Mouse (Mus musculus) layer of hippocampus, postnatal 10 days (tissue): Measurements from ENCODE around the gene Abcd3. TPM values are rescaled to one million over a fixed set of nuclear protein-coding genes. Genes with fewer than 3 reads are reported as not detected.

ENCODE experiments used
- DNase-seq, 2 experiments: peaks; one replicate each; pipeline ENCODE4 v3.0.0; 2021; ENCODE audit warnings: low spot score in 2 of 2
- long read RNA-seq: library from polyadenylated mRNA; stranded (forward); transcript quantifications from one replicate; pipeline ENCODE4 v2.0.0, GENCODE M21; 2023
- total RNA-seq, 2 experiments: library from RNA; stranded (reverse); gene quantifications; 2 replicates each; pipeline ENCODE4 v1.2.3; 2021

Gene Abcd3
- total RNA-seq, result 10 to 100 TPM; 74.3 to 79.7 TPM
- long read RNA-seq, transcript Abcd3-201 (23 exons, 3,489 nt), result major isoform, 45 of 82 reads
- long read RNA-seq, partial matches to known transcripts, result 3 of 82 reads
- long read RNA-seq, other reads (novel, unspliced or antisense), result 34 of 82 reads

DNA sequence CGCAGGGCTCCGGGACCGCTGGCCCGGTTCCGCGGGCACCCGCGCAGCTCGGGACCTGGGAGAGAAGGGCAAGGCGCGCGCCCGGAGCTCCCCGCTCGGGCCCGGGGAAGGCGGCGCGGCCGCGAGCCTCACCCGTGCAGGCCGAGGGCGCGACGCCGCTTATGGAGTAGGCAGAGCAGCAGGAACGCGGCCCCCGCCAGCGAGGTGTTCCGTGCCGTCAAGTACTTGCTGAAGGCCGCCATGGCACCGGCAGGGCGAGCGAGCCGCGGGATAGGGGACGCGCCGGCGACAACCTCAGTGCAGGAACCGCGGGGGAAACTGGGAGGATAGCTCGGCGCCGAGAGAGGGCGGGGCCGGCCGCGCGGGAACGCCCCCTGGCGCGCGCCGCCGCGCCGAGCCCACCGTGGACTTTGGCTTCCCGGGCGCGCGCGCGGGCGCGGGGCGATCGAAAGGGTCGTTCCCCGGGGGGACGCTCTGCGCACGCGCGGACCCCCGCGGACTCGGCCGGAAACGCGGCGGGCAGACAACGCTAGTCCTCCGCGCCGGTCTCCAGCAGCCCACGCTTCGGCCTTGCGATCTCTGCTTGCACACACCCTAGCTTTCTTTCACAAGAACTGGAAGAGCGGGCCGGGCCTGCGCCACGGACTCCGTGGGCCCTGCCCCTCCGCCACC, at the start of gene Abcd3:
Abcd3 (minus strand) TSS at position 426 of the 672 bp plus-strand sequence.
- DNase-seq, result peak; percentile 89 to 93

GRCm38 (mm10) chr3:121859142-121859541, 44.0 kb upstream of the Abcd3 start:
- DNase-seq, result no peak

GRCm38 (mm10) chr3:121856131-121856530, 41.0 kb upstream of the Abcd3 start:
- DNase-seq, result no peak

DNA sequence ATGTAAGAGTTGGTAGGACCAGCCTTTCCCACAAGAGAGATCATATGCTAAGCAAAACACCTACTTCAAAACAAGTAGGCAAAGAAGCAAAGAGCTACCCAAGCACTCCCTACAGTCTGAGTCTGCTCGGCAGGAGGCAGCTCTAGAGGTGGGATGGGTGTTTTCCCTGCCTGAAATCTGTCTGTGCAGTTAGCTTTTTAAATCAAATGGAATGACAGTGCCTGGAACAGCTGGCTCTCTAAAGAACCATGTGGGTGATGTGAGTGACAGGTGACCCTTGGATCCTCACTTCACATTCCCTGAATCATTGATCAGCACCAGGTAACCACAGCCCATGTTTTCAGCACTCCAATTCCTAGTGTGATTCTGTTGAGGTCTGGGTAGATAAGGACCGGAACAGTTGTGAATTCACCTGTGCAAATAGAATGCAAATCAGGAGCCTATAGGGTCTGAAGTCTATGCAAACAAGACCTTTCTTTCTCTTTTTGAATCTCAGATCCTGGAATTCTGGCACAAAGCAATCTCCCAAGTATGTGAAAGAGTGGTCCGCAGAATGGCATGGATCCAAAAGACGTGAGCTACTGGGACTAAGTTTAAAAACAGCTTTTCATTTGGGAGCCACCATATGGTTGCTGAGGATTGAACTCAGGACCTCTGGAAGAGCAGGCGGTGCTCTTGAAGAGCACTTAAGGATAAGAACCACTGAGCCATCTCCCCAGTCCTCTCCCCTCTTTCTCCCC, 38.8 kb upstream of the Abcd3 start:
- no peak for DNase-seq

DNA sequence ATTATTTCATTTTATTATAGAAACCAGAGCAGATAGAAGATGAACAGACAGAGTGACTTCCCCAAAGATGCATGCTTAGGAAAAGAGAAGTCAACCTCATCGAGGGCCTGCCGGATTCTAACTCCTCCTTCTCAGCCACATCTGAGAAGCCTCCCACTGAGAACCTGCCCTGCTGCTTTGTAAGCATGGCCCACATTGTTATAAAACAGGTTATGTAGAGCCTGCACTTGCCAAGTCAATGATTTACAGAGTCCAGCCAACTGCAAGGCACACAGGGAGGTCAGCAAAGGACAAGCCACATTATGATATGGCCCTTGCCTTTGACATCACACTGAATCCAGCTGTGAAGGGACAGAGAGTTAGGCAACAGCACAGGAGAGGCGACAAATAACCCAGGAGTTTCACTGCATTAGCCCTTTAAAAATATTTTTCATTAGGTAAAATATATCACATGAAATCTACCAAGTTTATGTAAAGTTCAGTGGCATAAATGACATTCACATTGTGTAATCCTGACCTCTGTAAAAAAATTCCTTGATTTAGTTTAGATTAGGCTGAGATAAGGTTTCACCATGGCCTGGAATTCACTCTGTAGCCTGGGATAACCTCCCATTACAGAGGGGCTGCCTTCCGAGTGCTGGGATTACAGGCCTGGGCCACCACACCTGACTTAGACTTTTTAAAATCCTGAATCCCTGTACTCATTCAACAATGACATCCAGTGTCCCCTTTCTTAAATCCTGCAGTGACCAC, 37.1 kb upstream of the Abcd3 start:
- DNase-seq, result no peak

DNA sequence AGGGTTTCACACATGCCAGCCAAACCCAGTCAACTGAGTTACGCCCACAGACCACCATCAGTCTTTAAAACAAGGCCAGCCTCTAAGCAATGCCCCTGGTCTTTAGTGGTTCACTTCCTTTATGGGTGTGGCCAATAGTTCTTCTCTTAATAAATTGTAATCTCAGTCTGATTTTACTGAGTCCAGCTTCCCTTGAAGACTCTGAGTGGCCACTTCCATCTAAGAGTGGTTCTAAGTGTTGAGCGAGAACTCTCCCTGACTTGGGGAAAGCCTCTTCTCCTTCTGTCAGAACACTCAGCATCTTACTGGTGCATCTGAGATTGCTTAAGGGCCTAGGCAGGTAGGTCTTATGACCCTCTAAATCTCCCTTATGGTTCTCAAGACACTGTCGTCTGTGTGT, 35.9 kb upstream of the Abcd3 start:
- DNase-seq, result no peak

DNA sequence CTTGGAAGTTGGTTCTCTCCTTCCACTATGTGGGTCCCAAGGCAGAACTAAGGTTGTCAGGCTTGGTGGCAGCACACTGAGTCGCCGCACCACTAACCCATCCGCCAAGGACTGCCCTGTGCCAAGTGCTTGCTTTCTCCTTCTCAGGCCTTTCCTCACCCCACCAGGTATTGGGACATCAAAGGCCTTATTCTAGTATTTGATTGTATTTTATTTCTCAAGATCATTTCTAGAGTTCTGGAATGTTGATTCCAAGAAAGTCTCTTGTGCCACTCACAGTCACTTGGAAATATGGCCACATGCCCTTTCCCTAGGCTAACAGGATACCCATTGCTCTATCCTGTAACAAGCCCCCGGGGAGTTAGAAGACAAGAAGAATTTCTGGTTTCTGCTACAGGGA, 35.3 kb upstream of the Abcd3 start:
- DNase-seq, result no peak

GRCm38 (mm10) chr3:121847296-121847695, 32.2 kb upstream of the Abcd3 start:
- no peak for DNase-seq

DNA sequence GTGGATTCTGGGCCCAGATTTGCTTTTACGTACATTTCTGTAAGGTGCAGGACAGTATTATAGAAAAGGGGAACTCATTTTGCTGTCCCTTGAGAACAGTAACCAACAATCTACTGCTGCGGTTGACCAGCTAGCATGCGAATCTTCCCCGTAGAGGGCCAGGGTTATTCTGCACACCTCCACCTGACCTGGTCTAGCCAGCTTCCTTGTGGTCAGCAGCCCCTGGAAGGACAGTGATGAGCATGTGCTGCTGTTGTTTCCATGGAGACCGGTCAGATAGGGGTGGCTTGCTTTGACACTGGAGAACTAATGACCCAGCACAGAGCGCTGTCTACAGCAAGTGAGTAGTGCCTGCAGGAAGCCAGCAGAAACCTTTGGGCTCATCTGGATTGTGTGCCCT, 29.6 kb upstream of the Abcd3 start:
- DNase-seq, result no peak

DNA sequence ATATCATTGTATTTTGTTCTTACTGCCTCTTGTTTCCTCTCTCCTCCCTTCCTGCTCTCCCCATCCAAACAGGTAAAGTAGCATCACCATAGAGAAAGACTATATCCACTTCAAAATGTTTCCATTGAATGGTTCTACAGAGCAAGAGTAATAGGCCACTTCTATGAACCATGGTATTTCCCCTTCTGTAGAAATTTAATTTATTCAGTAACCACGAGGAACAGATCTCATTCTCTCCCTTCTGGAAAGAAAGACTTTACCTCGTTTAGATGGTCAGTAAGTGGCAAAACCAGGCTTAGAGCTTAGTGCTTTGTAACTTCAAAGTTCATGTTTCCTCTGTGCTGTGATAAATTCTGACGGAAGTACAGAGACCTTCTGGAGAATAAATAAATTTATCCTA, 28.9 kb upstream of the Abcd3 start:
- no peak for DNase-seq

DNA sequence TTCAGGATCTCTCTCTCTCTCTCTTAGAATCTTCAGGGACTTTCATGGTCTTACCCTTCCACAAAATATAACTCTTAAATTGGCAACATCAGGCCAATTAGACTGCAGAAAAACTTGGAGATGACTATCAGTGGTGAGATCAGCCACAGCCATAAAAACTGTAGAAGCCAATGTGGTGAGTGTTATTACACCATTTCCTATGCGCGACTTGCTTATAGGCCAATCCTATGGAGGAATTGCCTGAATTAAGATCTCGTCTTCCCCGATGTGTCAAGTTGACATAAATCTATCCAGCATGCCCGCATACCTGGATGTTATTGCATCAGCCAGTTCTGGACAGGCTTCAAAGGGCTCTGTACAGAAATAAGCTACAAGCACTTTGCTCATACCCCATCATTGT, 28.2 kb upstream of the Abcd3 start:
- DNase-seq, result no peak

DNA sequence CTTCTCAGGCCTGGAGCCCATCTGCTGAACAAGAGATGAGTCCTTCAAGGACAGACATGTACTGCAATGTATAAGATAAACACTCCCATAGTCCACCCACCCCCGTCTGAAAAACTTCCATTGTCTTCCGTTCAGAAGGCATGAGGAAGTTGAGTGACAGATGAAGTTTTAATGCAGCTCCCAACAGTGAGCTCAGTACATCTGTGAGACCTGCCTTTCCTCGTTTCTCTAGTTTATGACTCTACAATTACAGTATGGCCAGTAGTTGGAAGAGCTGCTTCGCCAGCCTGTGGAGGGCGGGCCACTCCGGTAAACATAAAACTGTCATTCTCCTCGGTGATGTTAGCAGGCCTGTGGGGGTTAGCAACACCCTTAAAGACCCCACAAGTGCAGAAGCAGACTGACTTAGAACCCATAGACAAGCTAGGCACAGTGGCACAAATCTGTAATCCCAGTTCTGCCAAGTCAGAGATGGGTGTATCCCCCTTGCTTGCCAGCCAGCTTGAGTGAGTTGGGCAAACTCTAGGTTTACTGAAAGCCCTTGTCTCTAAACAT, 27.3 kb upstream of the Abcd3 start:
- DNase-seq, result no peak

- DNase-seq, result no peak
Observed at GRCm38 (mm10) chr3:121841412-121842014, 26.4 kb upstream of the Abcd3 start.

GRCm38 (mm10) chr3:121840351-121840750, 25.2 kb upstream of the Abcd3 start:
- no peak for DNase-seq

DNA sequence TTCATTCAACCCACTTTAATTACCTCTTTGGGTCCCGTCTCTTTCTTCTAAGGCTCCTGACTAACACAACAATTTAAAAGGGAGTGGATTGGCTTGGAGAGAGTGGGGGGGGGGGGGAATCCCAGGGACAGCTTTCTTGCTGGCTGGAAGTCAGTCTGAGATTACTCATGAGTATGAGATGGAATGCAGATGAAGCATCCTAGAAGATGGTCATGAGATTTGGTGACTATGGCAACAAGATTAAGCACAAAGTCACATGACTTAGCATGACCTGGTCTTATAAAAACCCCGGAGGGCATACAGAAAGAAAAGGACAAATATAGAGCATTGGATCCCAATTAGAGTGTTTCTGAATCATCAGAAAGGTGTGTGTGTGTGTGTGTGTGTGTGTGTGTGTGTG, 19.6 kb upstream of the Abcd3 start:
- DNase-seq, result no peak

GRCm38 (mm10) chr3:121834250-121834649, 19.1 kb upstream of the Abcd3 start:
- DNase-seq, result no peak

DNA sequence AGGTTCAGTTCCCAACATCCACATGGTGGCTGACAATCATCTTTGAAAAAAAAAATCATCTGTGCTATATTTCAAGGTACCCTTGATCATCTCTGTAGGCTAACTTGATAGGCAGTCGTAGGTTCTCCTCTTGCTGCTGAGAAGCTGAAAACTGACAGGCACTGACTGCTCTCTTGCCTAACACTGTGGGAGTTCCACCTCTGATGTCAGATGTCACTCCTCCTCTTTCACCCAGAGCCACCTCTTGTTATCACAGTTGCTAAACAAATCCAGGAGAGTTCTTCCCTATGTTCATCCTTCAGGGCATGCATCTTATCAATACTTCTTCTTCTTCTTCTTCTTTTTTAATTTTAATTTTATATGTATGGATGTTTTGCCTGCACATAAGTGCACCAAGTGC, 10.0 kb upstream of the Abcd3 start:
- no peak for DNase-seq

DNA sequence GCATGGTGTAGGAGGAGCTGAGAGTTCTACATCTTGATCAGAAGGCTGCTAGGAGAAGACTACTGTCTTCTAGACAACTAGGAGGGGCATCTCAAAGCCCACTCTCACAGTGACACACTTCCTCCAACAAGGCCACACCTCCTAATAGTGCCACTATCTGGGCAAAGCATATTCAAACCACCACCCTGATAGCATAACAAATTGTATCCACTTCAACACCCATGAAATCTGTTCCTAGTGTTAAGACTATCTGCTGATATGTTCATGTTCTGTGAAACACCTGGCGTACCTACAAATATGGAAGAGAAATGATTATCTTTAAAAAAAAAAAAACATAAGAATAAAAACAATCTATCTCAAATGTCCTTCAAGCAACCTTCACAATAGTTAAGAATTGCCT, 9.2 kb upstream of the Abcd3 start:
- DNase-seq, result no peak

DNA sequence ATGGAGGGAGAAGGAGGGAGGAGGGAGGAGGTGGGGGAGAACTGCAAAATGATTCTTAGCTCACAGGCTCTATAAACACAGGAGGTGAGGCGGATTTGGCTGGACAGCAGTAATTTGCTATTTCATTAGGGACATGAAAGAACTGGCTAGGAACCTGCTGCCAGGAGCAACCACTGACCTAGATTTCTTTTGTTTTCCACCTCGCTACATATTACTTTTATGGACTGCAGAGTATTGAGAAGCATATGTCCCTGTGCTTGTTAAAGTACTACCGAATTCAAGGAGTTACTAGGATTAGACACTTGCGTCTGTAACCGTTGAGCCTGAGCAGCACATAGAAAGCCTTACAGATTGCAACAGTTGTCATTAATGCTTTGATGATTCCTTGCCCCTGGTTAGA, 7.5 kb upstream of the Abcd3 start:
- DNase-seq, result no peak

GRCm38 (mm10) chr3:121821559-121822143, 6.5 kb upstream of the Abcd3 start:
- DNase-seq, result no peak

DNA sequence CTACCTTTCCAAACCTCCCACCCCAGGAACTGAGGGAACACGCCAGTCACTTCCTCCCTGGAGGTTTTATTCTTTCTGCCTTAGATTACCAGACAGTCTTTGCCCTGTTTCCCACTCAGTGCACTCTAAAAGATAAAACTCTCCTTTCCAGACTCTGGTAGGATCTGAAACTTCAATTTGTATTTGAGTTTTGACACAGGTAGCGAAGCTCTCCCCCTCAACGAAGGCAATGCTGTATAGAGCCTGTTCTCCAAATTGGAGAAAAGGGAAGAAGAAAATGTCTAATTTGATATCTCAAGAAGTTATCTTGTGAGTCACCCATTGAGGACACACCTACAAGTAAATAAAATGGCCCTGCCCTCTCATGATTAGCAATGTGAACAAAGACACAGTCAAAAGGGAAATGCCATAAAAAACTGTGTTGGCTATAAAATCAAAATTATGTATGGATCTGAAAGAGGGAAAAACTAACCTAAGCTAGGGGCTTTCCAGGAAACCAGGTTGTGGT, 4.6 kb upstream of the Abcd3 start:
- no peak for DNase-seq
